ENCODE assay signal across 8 mouse cellular contexts in genomic region chr19:5912103-5913006, GRCm38 (mm10). TPM values are rescaled to one million over a fixed set of nuclear protein-coding genes. Genes with fewer than 3 reads are reported as not detected.
A peak's percentile ranks its signal among the peaks of the same experiment; 100 is the strongest.
DNase-seq lines count a peak whose midpoint lies in the region; ATAC-seq and TF ChIP-seq lines count a peak whose summit lies in the region.

No protein-coding gene starts in this region.

- H3K36me3 ChIP-seq in heart, embryonic 12.5 days, result peaks cover 29% of the 10 kb centered on the region
- H3K36me3 ChIP-seq in kidney, postnatal 0 days (ENCODE audit: insufficient read depth, low read length), result peaks cover 10% of the 10 kb centered on the region
- H3K36me3 ChIP-seq in liver, embryonic 11.5 days (ENCODE audit: control insufficient read depth, insufficient read depth, low read length), result peaks cover 5% of the 10 kb centered on the region
- H3K36me3 ChIP-seq in stomach, embryonic 14.5 days (ENCODE audit: control insufficient read depth, insufficient read depth, low read length), result peaks cover 5% of the 10 kb centered on the region

- peak overlapping the region; percentile 86 for H3K27ac ChIP-seq in heart, embryonic 12.5 days (ENCODE audit: poor library complexity, severe bottlenecking)
- H3K27ac ChIP-seq in kidney, postnatal 0 days, result peak overlapping the region; percentile 81
- H3K27ac ChIP-seq in liver, embryonic 11.5 days (ENCODE audit: low read depth, low read length), result peak overlapping the region; percentile 73
- H3K27ac ChIP-seq in stomach, embryonic 14.5 days (ENCODE audit: low read length), result peak overlapping the region; percentile 78

- DNase-seq in CD4-positive helper T cell, adult 2 months (ENCODE audit: low read depth, low spot score), result peak; percentile 99
- peak; percentile 97 for DNase-seq in brain, embryonic 18.5 days (ENCODE audit: low read depth, low spot score)
- DNase-seq in kidney, postnatal 0 days (ENCODE audit: low spot score), result peak; percentile 100
- peak; percentile 99 for DNase-seq in liver, embryonic 11.5 days (ENCODE audit: low spot score)
- DNase-seq in naive thymus-derived CD4-positive, alpha-beta T cell, adult 2 months (ENCODE audit: low read depth), result peak; percentile 100

- WGBS in heart, embryonic 12.5 days, result under 1% methylated on average over 59 of the region's 59 CpGs
- WGBS in kidney, postnatal 0 days, result under 1% methylated on average over 59 of the region's 59 CpGs
- under 1% methylated on average over 59 of the region's 59 CpGs for WGBS in liver, embryonic 11.5 days
- under 1% methylated on average over 59 of the region's 59 CpGs for WGBS in stomach, embryonic 14.5 days

- H3K4me3 ChIP-seq in heart, embryonic 12.5 days, result peak overlapping the region; percentile 94
- H3K4me3 ChIP-seq in kidney, postnatal 0 days (replicated peaks; ENCODE audit: low read depth, low read length), result peak overlapping the region; percentile 76
- peak overlapping the region; percentile 98 for H3K4me3 ChIP-seq in liver, embryonic 11.5 days (ENCODE audit: low read depth, low read length)
- H3K4me3 ChIP-seq in stomach, embryonic 14.5 days (ENCODE audit: low read depth, low read length), result peak overlapping the region; percentile 97

- no peaks in the 10 kb centered on the region for H3K27me3 ChIP-seq in heart, embryonic 12.5 days (replicated peaks)
- H3K27me3 ChIP-seq in kidney, postnatal 0 days (ENCODE audit: insufficient read depth, low read length), result no peaks in the 10 kb centered on the region
- H3K27me3 ChIP-seq in liver, embryonic 11.5 days (replicated peaks; ENCODE audit: control insufficient read depth, insufficient read depth, low read length), result no peaks in the 10 kb centered on the region
- no peaks in the 10 kb centered on the region for H3K27me3 ChIP-seq in stomach, embryonic 14.5 days (ENCODE audit: control insufficient read depth, insufficient read depth, low read length)

- TF ChIP-seq CTCF in kidney, postnatal 0 days (IDR thresholded peaks at IDR 0.05; ENCODE audit: low read depth), result peak; percentile 50; the same call in 1 of the 2 replicates

- peak overlapping the region; percentile 90 for H3K4me2 ChIP-seq in heart, embryonic 12.5 days
- peak overlapping the region; percentile 80 for H3K4me2 ChIP-seq in kidney, postnatal 0 days (ENCODE audit: low read length)
- H3K4me2 ChIP-seq in liver, embryonic 11.5 days, result peak overlapping the region; percentile 69
- peak overlapping the region; percentile 80 for H3K4me2 ChIP-seq in stomach, embryonic 14.5 days (replicated peaks; ENCODE audit: low read depth, low read length)

- peaks cover 25% of the 10 kb centered on the region for H3K4me1 ChIP-seq in heart, embryonic 12.5 days (replicated peaks)
- H3K4me1 ChIP-seq in kidney, postnatal 0 days (replicated peaks; ENCODE audit: insufficient read depth, low read length), result peaks cover 17% of the 10 kb centered on the region; the same call in 1 of the 2 replicates
- H3K4me1 ChIP-seq in liver, embryonic 11.5 days (replicated peaks; ENCODE audit: control insufficient read depth, insufficient read depth, low read length), result peaks cover 34% of the 10 kb centered on the region
- peaks cover 22% of the 10 kb centered on the region for H3K4me1 ChIP-seq in stomach, embryonic 14.5 days (ENCODE audit: control insufficient read depth, insufficient read depth, low read length)

- no peaks in the 10 kb centered on the region for H3K9me3 ChIP-seq in heart, embryonic 12.5 days (replicated peaks)
- no peaks in the 10 kb centered on the region for H3K9me3 ChIP-seq in kidney, postnatal 0 days (replicated peaks; ENCODE audit: low read length)
- no peaks in the 10 kb centered on the region for H3K9me3 ChIP-seq in liver, embryonic 11.5 days (ENCODE audit: control insufficient read depth, low read length)
- no peaks in the 10 kb centered on the region for H3K9me3 ChIP-seq in stomach, embryonic 14.5 days (ENCODE audit: control insufficient read depth, low read depth, low read length)

- H3K9ac ChIP-seq in heart, embryonic 12.5 days, result peak overlapping the region; percentile 99
- peak overlapping the region; percentile 95 for H3K9ac ChIP-seq in kidney, postnatal 0 days (ENCODE audit: low read depth, low read length)
- peak overlapping the region; percentile 94 for H3K9ac ChIP-seq in liver, embryonic 11.5 days (ENCODE audit: low read depth, low read length)
- peak overlapping the region; percentile 98 for H3K9ac ChIP-seq in stomach, embryonic 14.5 days (replicated peaks; ENCODE audit: low read depth, low read length)

- peak; percentile 92 for ATAC-seq in erythroid progenitor cell, adult 5-6 weeks (replicated peaks; ENCODE audit: low FRiP score, poor library complexity, severe bottlenecking)
- ATAC-seq in heart, embryonic 12.5 days (ENCODE audit: insufficient number of reproducible peaks, low FRiP score), result peak; percentile 94
- ATAC-seq in kidney, postnatal 0 days (replicated peaks; ENCODE audit: low FRiP score, low read depth), result peak; percentile 95
- peak; percentile 95 for ATAC-seq in liver, embryonic 11.5 days (replicated peaks; ENCODE audit: low FRiP score)
- ATAC-seq in stomach, embryonic 14.5 days (ENCODE audit: insufficient number of reproducible peaks, insufficient read depth, low FRiP score, low read depth), result peak; percentile 97

RNA-seq across cellular contexts. Expression of gene Dpf2, which starts 0.5 kb away (rescaled TPM):
- total RNA-seq in erythroid progenitor cell, adult 5-6 weeks (2015; ENCODE audit: low replicate concordance), result 25.9 and 71.7 TPM in 2 replicates
- 43.9 and 168 TPM in 2 replicates for total RNA-seq in erythroid progenitor cell, adult 5-6 weeks (2017; ENCODE audit: low replicate concordance)
- 111 and 118 TPM in 2 replicates for polyA plus RNA-seq in heart, embryonic 12.5 days (2016; fragmentation: Nextera tagmentation; extraction: Ambion mirVana)
- polyA plus RNA-seq in kidney, postnatal 0 days (2015; fragmentation: Nextera tagmentation; extraction: Ambion mirVana), result 108 and 109 TPM in 2 replicates
- 119 and 127 TPM in 2 replicates for polyA plus RNA-seq in liver, embryonic 11.5 days (2014; fragmentation: Nextera tagmentation; extraction: Ambion mirVana)
- 132 and 148 TPM in 2 replicates for polyA plus RNA-seq in stomach, embryonic 14.5 days (2014; fragmentation: Nextera tagmentation; extraction: Ambion mirVana)

RNA-seq across cellular contexts. Expression of gene Cdc42ep2, which starts 12.3 kb away (rescaled TPM):
- total RNA-seq in erythroid progenitor cell, adult 5-6 weeks (2015; ENCODE audit: low replicate concordance), result 0.72 TPM in 1 of 2 replicates, not detected in the other
- total RNA-seq in erythroid progenitor cell, adult 5-6 weeks (2017; ENCODE audit: low replicate concordance), result not detected in 2 replicates
- 6.5 and 7.3 TPM in 2 replicates for polyA plus RNA-seq in heart, embryonic 12.5 days (2016; fragmentation: Nextera tagmentation; extraction: Ambion mirVana)
- polyA plus RNA-seq in kidney, postnatal 0 days (2015; fragmentation: Nextera tagmentation; extraction: Ambion mirVana), result 13.2 and 14.2 TPM in 2 replicates
- 5.1 TPM in 2 replicates for polyA plus RNA-seq in liver, embryonic 11.5 days (2014; fragmentation: Nextera tagmentation; extraction: Ambion mirVana)
- 7.3 and 7.4 TPM in 2 replicates for polyA plus RNA-seq in stomach, embryonic 14.5 days (2014; fragmentation: Nextera tagmentation; extraction: Ambion mirVana)

RNA-seq across cellular contexts. Expression of gene Tigd3, which starts 18.4 kb away (rescaled TPM):
- total RNA-seq in erythroid progenitor cell, adult 5-6 weeks (2015; ENCODE audit: low replicate concordance), result 3.8 and 4.7 TPM in 2 replicates
- total RNA-seq in erythroid progenitor cell, adult 5-6 weeks (2017; ENCODE audit: low replicate concordance), result 8.2 and 9.4 TPM in 2 replicates
- polyA plus RNA-seq in heart, embryonic 12.5 days (2016; fragmentation: Nextera tagmentation; extraction: Ambion mirVana), result 1.5 and 1.9 TPM in 2 replicates
- 2.9 and 3.6 TPM in 2 replicates for polyA plus RNA-seq in kidney, postnatal 0 days (2015; fragmentation: Nextera tagmentation; extraction: Ambion mirVana)
- 3.9 and 4.2 TPM in 2 replicates for polyA plus RNA-seq in liver, embryonic 11.5 days (2014; fragmentation: Nextera tagmentation; extraction: Ambion mirVana)
- 3.1 and 3.2 TPM in 2 replicates for polyA plus RNA-seq in stomach, embryonic 14.5 days (2014; fragmentation: Nextera tagmentation; extraction: Ambion mirVana)

RNA-seq across cellular contexts. Expression of gene Slc25a45, which starts 34.7 kb away (rescaled TPM):
- total RNA-seq in erythroid progenitor cell, adult 5-6 weeks (2015; ENCODE audit: low replicate concordance), result 2.9 and 8.8 TPM in 2 replicates
- 7.2 and 7.8 TPM in 2 replicates for total RNA-seq in erythroid progenitor cell, adult 5-6 weeks (2017; ENCODE audit: low replicate concordance)
- polyA plus RNA-seq in heart, embryonic 12.5 days (2016; fragmentation: Nextera tagmentation; extraction: Ambion mirVana), result 3.5 and 3.9 TPM in 2 replicates
- polyA plus RNA-seq in kidney, postnatal 0 days (2015; fragmentation: Nextera tagmentation; extraction: Ambion mirVana), result 19.9 and 24.5 TPM in 2 replicates
- polyA plus RNA-seq in liver, embryonic 11.5 days (2014; fragmentation: Nextera tagmentation; extraction: Ambion mirVana), result 7.5 and 8.2 TPM in 2 replicates
- 1.8 and 2.8 TPM in 2 replicates for polyA plus RNA-seq in stomach, embryonic 14.5 days (2014; fragmentation: Nextera tagmentation; extraction: Ambion mirVana)

RNA-seq across cellular contexts. Expression of gene Frmd8, which starts 37.3 kb away (rescaled TPM):
- 3.6 and 9.2 TPM in 2 replicates for total RNA-seq in erythroid progenitor cell, adult 5-6 weeks (2015; ENCODE audit: low replicate concordance)
- total RNA-seq in erythroid progenitor cell, adult 5-6 weeks (2017; ENCODE audit: low replicate concordance), result 4.2 and 6.0 TPM in 2 replicates
- polyA plus RNA-seq in heart, embryonic 12.5 days (2016; fragmentation: Nextera tagmentation; extraction: Ambion mirVana), result 33.7 and 34.2 TPM in 2 replicates
- 31.6 and 35.9 TPM in 2 replicates for polyA plus RNA-seq in kidney, postnatal 0 days (2015; fragmentation: Nextera tagmentation; extraction: Ambion mirVana)
- polyA plus RNA-seq in liver, embryonic 11.5 days (2014; fragmentation: Nextera tagmentation; extraction: Ambion mirVana), result 26.8 and 27.9 TPM in 2 replicates
- polyA plus RNA-seq in stomach, embryonic 14.5 days (2014; fragmentation: Nextera tagmentation; extraction: Ambion mirVana), result 18.3 and 18.6 TPM in 2 replicates

Comparison
In these comparisons a context has a peak if more than half of its experiments do, and no peak if none do; other contexts are left out.
1. Peak in every context shown above with its lines: DNase-seq, ATAC-seq, H3K4me3 ChIP-seq and H3K27ac ChIP-seq.